Mouse (Mus musculus) ES-E14 (cell line): ENCODE measurements around the gene Ppp1r1b. TPM values are rescaled to one million over a fixed set of nuclear protein-coding genes. Genes with fewer than 3 reads are reported as not detected.

ENCODE experiments used
- DNase-seq: peaks from one replicate; pipeline ENCODE4 v3.0.0-alpha.2; 2013; ENCODE audit warnings: low read depth, low spot score
- H3K27ac ChIP-seq: 2 replicates; pipeline ENCODE4 v1.5.1; 2012; ENCODE audit warnings: low read depth, mild to moderate bottlenecking, low read length, moderate library complexity, mixed read lengths; ENCODE audit not compliant: poor library complexity, insufficient read depth, severe bottlenecking
- H3K36me3 ChIP-seq: 2 replicates; pipeline ENCODE4 v1.6.1; 2012; ENCODE audit warnings: mild to moderate bottlenecking, low read length, moderate library complexity, mixed read lengths; ENCODE audit not compliant: control insufficient read depth, poor library complexity, insufficient read depth, severe bottlenecking
- H3K4me1 ChIP-seq, 2 experiments: fragments of 150-350 bp in 1 of 2; sonication (generic) in 1 of 2; 2 replicates each; pipeline ENCODE4 v1.6.1; 2012; ENCODE audit warnings: low read length in 2 of 2, mild to moderate bottlenecking in 1 of 2, mixed read lengths in 1 of 2; ENCODE audit not compliant: control insufficient read depth in 2 of 2, insufficient read depth in 2 of 2, poor library complexity in 1 of 2
- H3K4me3 ChIP-seq, 2 experiments: fragments of 150-350 bp in 1 of 2; sonication (generic) in 1 of 2; 2 replicates each; pipeline ENCODE4 v1.5.1; 2012; ENCODE audit warnings: low read length in 2 of 2, low read depth in 1 of 2, mild to moderate bottlenecking in 1 of 2, mixed read lengths in 1 of 2; ENCODE audit not compliant: insufficient read depth in 1 of 2, poor library complexity in 1 of 2, severe bottlenecking in 1 of 2
- H3K9ac ChIP-seq: 2 replicates; pipeline ENCODE4 v1.6.1; 2012; ENCODE audit warnings: low read depth, mild to moderate bottlenecking, low read length, mixed read lengths; ENCODE audit not compliant: poor library complexity, insufficient read depth, severe bottlenecking
- H3K9me3 ChIP-seq: fragments of 150-350 bp; sonication (generic); 2 replicates; pipeline ENCODE4 v1.6.1; 2012; ENCODE audit warnings: low read depth, mild to moderate bottlenecking, low read length; ENCODE audit not compliant: control insufficient read depth, insufficient read depth
- CHD2 ChIP-seq: IDR thresholded peaks from 2 replicates; pipeline ENCODE4 v1.6.1; 2014; ENCODE audit warnings: mild to moderate bottlenecking, low read depth, low read length, inconsistent platforms
- HCFC1 ChIP-seq: IDR thresholded peaks from 2 replicates; pipeline ENCODE4 v1.6.1; 2012; ENCODE audit warnings: low read length, inconsistent platforms, borderline replicate concordance; ENCODE audit not compliant: insufficient read depth
- MAFK ChIP-seq: IDR thresholded peaks from 2 replicates; pipeline ENCODE4 v1.6.1; 2014; ENCODE audit warnings: mild to moderate bottlenecking, low read depth, low read length, inconsistent platforms; ENCODE audit not compliant: insufficient read depth
- ZC3H11A ChIP-seq: IDR thresholded peaks from 2 replicates; pipeline ENCODE4 v1.6.1; 2012; ENCODE audit warnings: low read depth, mild to moderate bottlenecking, inconsistent platforms, low read length, borderline replicate concordance
- ZNF384 ChIP-seq: IDR thresholded peaks from 2 replicates; pipeline ENCODE4 v1.6.1; 2012; ENCODE audit warnings: low read depth, low read length, inconsistent platforms
- in situ Hi-C, 2 experiments: fragments of 600-800 bp; cut with MboI; formaldehyde crosslinking; loops; one replicate each; pipeline ENCODE4 v1.15.1; 2025; ENCODE audit warnings: low sequenced_read_pairs in 2 of 2, inconsistent platforms in 1 of 2; ENCODE audit not compliant: unreplicated experiment in 2 of 2
- total RNA-seq: library from RNA; depleted of rRNA; stranded (reverse); fragments of 300-350 nt; gene quantifications from 2 replicates; pipeline ENCODE4 v1.2.3, GENCODE M21; 2012

Ppp1r1b gene
- total RNA-seq, 1 experiment: 0.22 TPM

GRCm38 (mm10) chr11:98353651-98354211 lies 5.5 kb downstream of the Ppp1r1b start:
- Histone ChIP-seq H3K27ac (no peak overlapping the region), H3K9ac (no peak overlapping the region), H3K36me3 (no peaks in the 10 kb centered on the region), H3K4me1 (peaks cover 2 to 14% of the 10 kb centered on the region in 2 experiments; a peak in 1 of 4 replicates), H3K4me3 (no peak overlapping the region), H3K9me3 (no peaks in the 10 kb centered on the region)
- DNase-seq: no peak
- TF ChIP-seq ZNF384: no peak
- in situ Hi-C loops: no loop called here

GRCm38 (mm10) chr11:98354445-98354844 lies 6.2 kb downstream of the Ppp1r1b start:
- Histone ChIP-seq H3K9ac (no peak overlapping the region), H3K36me3 (no peaks in the 10 kb centered on the region), H3K9me3 (no peaks in the 10 kb centered on the region), H3K4me1 (peaks cover 2 to 16% of the 10 kb centered on the region in 2 experiments; a peak in 1 of 4 replicates), H3K27ac (no peak overlapping the region), H3K4me3 (no peak overlapping the region; a peak in 1 of 4 replicates)
- in situ Hi-C loops: no loop called here
- TF ChIP-seq HCFC1: no peak
- no peak for TF ChIP-seq ZNF384
- TF ChIP-seq ZC3H11A: no peak
- no peak for DNase-seq

DNA sequence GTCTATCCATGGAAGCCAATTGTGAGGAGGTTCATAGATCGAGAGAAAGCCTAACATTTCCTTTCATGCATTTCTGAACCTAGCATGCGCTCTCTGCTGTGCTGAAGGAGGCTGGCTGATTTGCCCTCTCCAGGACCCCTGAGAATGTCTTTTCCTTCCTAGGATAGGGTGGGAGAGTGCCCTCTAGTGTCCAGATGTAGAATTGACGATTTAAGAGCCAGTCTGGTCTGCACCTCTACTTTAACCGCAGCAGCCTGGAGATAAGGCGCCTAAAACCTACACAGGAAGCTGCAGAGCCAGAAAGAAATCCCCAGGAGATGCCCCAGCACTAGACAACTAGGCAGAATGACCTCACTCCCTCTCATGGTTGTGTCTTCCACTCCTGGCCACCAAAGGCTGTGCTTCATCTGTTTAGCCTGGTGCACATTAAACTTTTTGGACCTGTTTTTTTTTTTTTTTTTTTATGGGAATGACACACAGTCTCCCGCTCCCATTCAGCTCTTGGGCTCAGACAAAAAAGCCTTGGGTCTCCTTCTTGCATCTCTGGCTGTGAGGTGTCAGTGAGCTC lies 7.6 kb downstream of the Ppp1r1b start:
- Histone ChIP-seq H3K9me3 (no peaks in the 10 kb centered on the region), H3K4me3 (no peak overlapping the region), H3K27ac (no peak overlapping the region), H3K9ac (no peak overlapping the region), H3K4me1 (peaks cover 2 to 15% of the 10 kb centered on the region in 2 experiments; a peak in 1 of 4 replicates), H3K36me3 (no peaks in the 10 kb centered on the region)
- in situ Hi-C loops: no loop called here
- DNase-seq: peak; percentile 91
- TF ChIP-seq ZNF384 (peak; percentile 76), HCFC1 (no peak)

GRCm38 (mm10) chr11:98356625-98357394 lies 8.6 kb downstream of the Ppp1r1b start:
- TF ChIP-seq HCFC1: no peak
- TF ChIP-seq ZNF384: no peak
- no peak for TF ChIP-seq MAFK
- TF ChIP-seq ZC3H11A: no peak
- no peak for TF ChIP-seq CHD2
- Histone ChIP-seq H3K27ac (no peak overlapping the region), H3K36me3 (no peaks in the 10 kb centered on the region), H3K4me1 (peaks cover 2 to 15% of the 10 kb centered on the region in 2 experiments; a peak in 1 of 4 replicates), H3K9me3 (no peaks in the 10 kb centered on the region), H3K4me3 (no peak overlapping the region), H3K9ac (no peak overlapping the region)
- in situ Hi-C loops: no loop called here
- DNase-seq: no peak
